Mouse (Mus musculus): Measurements from ENCODE around the gene 4930432M17Rik. TPM values are rescaled to one million over a fixed set of nuclear protein-coding genes. Genes with fewer than 3 reads are reported as not detected.

The 4930432M17Rik gene
- polyA plus RNA-seq, 1 experiment = not detected

DNA sequence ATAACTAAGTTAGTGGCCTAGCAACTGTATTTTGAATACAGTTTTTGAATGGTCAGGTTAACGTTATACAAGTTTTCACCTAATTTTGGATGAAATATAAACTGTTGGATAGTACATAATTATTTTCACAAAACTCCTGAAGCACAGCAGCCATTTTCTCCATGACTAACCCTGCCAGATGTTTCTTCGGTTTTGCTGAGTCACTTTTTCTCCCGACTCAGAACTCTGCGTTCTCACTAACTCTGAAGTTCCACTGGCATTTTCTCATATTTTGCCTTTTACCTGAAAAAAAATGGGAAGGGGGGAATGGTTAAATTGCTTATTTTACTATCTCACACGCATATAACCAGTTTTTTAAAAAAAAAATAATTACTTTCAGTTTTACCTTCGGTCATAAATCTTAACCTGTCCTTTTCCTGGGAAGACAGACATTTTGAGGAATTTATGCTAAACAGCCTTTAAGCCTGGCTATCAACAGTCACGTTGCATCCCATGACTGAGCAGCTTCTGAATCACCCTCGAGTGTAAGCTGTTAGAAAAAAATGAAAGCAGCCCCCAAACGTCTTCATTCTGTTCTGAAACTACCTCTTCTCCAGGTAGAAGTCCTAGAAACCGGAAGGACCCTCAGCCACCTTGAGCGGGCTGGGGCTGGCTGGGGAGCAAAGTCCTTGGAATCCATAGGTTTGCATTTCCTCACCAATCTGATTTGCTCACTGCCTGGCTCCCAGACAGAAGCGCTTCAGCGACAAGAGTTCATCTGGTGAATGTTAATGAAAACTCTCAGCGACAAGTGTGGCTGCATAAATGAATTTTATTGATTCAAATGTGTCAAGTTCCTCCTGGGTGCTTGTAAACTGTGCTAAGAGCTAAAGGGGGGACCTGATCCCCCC is 50.5 kb downstream of the 4930432M17Rik start:
- no peaks in the 10 kb centered on the region for H3K36me3 ChIP-seq (ENCODE audit: control insufficient read depth, insufficient read depth, low read length, poor library complexity, severe bottlenecking)
- H3K4me1 ChIP-seq (ENCODE audit: control insufficient read depth, insufficient read depth, low read length) = no peaks in the 10 kb centered on the region
- H3K27ac ChIP-seq (ENCODE audit: insufficient read depth, low read length) = no peak overlapping the region
- no peak overlapping the region for H3K4me3 ChIP-seq (ENCODE audit: low read depth, low read length)
- no peaks in the 10 kb centered on the region for H3K9me3 ChIP-seq (replicated peaks; ENCODE audit: control insufficient read depth, insufficient read depth, low read length, poor library complexity, severe bottlenecking)
- TF ChIP-seq CTCF (IDR thresholded peaks at IDR 0.05; ENCODE audit: low read depth, low read length) = no peak
- TF ChIP-seq POLR2A (IDR thresholded peaks at IDR 0.05; ENCODE audit: insufficient read depth, low read length) = no peak
- TF ChIP-seq EP300 (IDR thresholded peaks at IDR 0.05; ENCODE audit: insufficient read depth, low read depth, low read length) = no peak
- no peak overlapping the region for H3K9ac ChIP-seq (ENCODE audit: low read depth, poor library complexity, severe bottlenecking)
- no peaks in the 10 kb centered on the region; the same call in 1 of the 2 replicates for H3K27me3 ChIP-seq (ENCODE audit: control insufficient read depth, insufficient read depth, low read length, poor library complexity, severe bottlenecking)

DNA sequence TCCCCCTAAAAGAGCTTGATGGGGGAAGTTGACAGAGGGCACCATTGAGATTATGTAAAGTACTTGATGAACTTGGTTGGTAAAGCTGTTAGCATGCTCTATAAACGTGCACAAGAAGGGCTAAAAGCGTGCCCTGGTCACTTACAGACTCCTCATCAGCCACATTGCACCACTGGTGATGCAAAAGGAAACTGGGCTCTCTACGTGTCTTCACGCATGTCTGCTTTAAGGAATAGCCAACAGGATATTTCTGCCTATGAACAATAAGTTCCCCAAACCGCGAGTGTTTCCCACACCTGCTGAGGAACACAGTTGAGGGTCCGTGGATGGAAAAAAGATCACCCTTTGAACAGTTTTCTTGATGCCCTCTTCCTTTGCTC is 51.1 kb downstream of the 4930432M17Rik start:
- Histone ChIP-seq H3K36me3 (ENCODE audit: control insufficient read depth, insufficient read depth, low read length, poor library complexity, severe bottlenecking) (no peaks in the 10 kb centered on the region), H3K4me1 (ENCODE audit: control insufficient read depth, insufficient read depth, low read length) (no peaks in the 10 kb centered on the region), H3K27me3 (ENCODE audit: control insufficient read depth, insufficient read depth, low read length, poor library complexity, severe bottlenecking) (no peaks in the 10 kb centered on the region; the same call in 1 of the 2 replicates), H3K4me3 (ENCODE audit: low read depth, low read length) (no peak overlapping the region), H3K27ac (ENCODE audit: insufficient read depth, low read length) (no peak overlapping the region), H3K9ac (ENCODE audit: low read depth, poor library complexity, severe bottlenecking) (no peak overlapping the region), H3K9me3 (replicated peaks; ENCODE audit: control insufficient read depth, insufficient read depth, low read length, poor library complexity, severe bottlenecking) (no peaks in the 10 kb centered on the region)
- TF ChIP-seq CTCF (IDR thresholded peaks at IDR 0.05; ENCODE audit: low read depth, low read length) (no peak), EP300 (IDR thresholded peaks at IDR 0.05; ENCODE audit: insufficient read depth, low read depth, low read length) (no peak), POLR2A (IDR thresholded peaks at IDR 0.05; ENCODE audit: insufficient read depth, low read length) (no peak)

DNA sequence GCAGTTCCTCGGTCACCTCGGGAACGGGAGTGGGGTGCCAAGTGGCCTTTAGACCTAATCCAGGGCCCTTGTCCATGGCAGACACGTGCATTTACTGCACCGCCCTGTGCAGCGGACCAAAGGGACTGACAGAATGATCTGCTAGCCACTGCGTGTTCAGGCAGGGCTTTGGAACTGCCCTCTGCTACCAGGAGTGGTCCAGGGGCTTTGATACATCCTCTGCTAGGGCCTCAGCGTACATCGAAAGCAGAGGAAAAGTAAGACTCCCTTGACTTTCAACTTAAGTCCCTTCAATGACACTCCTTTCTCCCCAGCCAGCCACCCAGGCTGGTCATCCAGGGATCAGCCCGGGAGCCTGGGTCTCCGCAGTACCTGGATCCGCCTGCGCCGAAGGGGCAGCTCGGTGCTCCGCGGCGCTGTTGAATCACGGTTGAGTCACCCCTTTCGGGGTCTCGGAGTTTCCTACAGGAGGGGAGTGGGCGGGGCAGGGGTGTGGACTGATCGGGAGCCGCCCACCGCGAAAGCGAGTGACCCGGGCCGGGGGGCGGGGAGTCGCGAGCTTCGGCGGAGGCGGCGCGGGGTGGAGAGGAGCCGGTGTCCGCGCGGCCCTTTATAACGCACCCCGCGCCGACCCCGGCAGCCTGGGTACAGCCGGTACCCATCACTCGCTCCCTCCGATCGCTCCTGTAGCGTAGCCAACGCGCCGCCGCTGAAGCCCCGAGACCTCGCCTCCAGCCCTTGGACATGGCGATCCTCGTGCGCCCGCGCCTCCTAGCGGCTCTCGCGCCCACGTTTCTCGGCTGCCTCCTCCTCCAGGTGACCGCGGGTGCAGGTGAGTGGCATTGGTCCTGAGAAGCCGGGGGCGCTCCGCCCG is 52.6 kb downstream of the 4930432M17Rik start, which contains the start of gene F3:
Gene F3 (plus strand): TSS at position 567 of the 874 bp plus-strand sequence.
- H3K9ac ChIP-seq (ENCODE audit: low read depth, poor library complexity, severe bottlenecking) = peak within 1 kb of the TSS; percentile 41
- TF ChIP-seq CTCF (IDR thresholded peaks at IDR 0.05; ENCODE audit: low read depth, low read length) = peak; percentile 58
- TF ChIP-seq POLR2A (IDR thresholded peaks at IDR 0.05; ENCODE audit: insufficient read depth, low read length) = no peak
- H3K27me3 ChIP-seq (ENCODE audit: control insufficient read depth, insufficient read depth, low read length, poor library complexity, severe bottlenecking) = no peaks in the 10 kb centered on the region; the same call in 1 of the 2 replicates
- no peaks in the 10 kb centered on the region for H3K36me3 ChIP-seq (ENCODE audit: control insufficient read depth, insufficient read depth, low read length, poor library complexity, severe bottlenecking)
- H3K4me1 ChIP-seq (ENCODE audit: control insufficient read depth, insufficient read depth, low read length) = no peaks in the 10 kb centered on the region
- H3K9me3 ChIP-seq (replicated peaks; ENCODE audit: control insufficient read depth, insufficient read depth, low read length, poor library complexity, severe bottlenecking) = no peaks in the 10 kb centered on the region
- H3K4me3 ChIP-seq (ENCODE audit: low read depth, low read length) = peak within 1 kb of the TSS; percentile 56
- H3K27ac ChIP-seq (ENCODE audit: insufficient read depth, low read length) = no peak within 1 kb of the TSS

DNA sequence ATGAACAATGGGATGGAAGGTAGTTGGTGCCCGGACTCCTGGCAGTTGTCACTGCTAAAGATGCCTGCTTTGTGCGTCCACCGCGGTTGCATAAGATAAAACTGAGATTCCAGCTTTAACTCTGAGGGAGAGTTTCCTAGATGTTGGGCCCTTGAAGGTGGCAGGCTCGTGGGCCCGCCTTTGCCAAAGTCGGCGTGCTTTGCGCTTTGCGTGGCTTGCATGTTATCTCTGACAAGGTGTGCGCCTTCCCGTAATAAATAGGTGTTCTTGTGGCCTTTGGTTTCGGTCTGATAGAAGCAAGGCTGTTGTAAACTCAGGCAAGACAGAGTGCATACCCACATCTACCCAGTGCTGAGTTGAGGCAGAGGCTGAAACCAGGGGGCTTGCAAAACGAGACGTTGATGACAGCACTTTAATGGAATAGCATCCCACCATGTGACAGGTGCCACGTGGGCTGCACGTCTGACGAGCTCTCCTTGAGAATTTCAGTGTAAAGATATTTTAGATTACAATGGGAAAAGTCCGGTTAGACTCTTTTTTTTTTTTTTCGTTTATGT is 53.5 kb downstream of the 4930432M17Rik start:
- H3K9ac ChIP-seq (ENCODE audit: low read depth, poor library complexity, severe bottlenecking) = peak overlapping the region; percentile 41
- no peak overlapping the region for H3K27ac ChIP-seq (ENCODE audit: insufficient read depth, low read length)
- H3K27me3 ChIP-seq (ENCODE audit: control insufficient read depth, insufficient read depth, low read length, poor library complexity, severe bottlenecking) = no peaks in the 10 kb centered on the region; the same call in 1 of the 2 replicates
- H3K9me3 ChIP-seq (replicated peaks; ENCODE audit: control insufficient read depth, insufficient read depth, low read length, poor library complexity, severe bottlenecking) = no peaks in the 10 kb centered on the region
- peak overlapping the region; percentile 54 for H3K4me3 ChIP-seq (ENCODE audit: low read depth, low read length)
- no peaks in the 10 kb centered on the region for H3K4me1 ChIP-seq (ENCODE audit: control insufficient read depth, insufficient read depth, low read length)
- TF ChIP-seq EP300 (IDR thresholded peaks at IDR 0.05; ENCODE audit: insufficient read depth, low read depth, low read length) = no peak
- no peak for TF ChIP-seq POLR2A (IDR thresholded peaks at IDR 0.05; ENCODE audit: insufficient read depth, low read length)
- TF ChIP-seq CTCF (IDR thresholded peaks at IDR 0.05; ENCODE audit: low read depth, low read length) = no peak
- H3K36me3 ChIP-seq (ENCODE audit: control insufficient read depth, insufficient read depth, low read length, poor library complexity, severe bottlenecking) = no peaks in the 10 kb centered on the region

DNA sequence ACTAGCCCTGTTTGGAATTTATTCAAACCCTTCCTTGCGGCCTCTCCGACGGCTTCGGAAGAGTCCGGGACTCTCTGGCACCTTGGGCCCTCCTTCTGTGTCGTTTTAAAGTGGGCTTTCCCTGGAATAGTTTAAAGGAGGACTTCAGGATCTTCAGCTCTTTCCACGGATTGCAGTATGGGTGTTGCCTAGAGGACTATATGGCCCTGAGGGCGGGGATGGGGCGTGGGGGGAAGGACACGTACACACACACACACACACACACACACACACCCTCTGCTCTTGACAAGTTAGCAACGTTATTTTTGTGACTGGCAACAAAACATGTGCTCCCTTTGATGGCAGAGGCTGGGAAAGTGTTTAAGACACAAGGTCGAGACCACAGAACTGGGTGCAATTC is 54.0 kb downstream of the 4930432M17Rik start:
- no peak overlapping the region for H3K27ac ChIP-seq (ENCODE audit: insufficient read depth, low read length)
- no peaks in the 10 kb centered on the region; the same call in 1 of the 2 replicates for H3K27me3 ChIP-seq (ENCODE audit: control insufficient read depth, insufficient read depth, low read length, poor library complexity, severe bottlenecking)
- H3K36me3 ChIP-seq (ENCODE audit: control insufficient read depth, insufficient read depth, low read length, poor library complexity, severe bottlenecking) = no peaks in the 10 kb centered on the region
- H3K4me3 ChIP-seq (ENCODE audit: low read depth, low read length) = no peak overlapping the region
- no peak for TF ChIP-seq POLR2A (IDR thresholded peaks at IDR 0.05; ENCODE audit: insufficient read depth, low read length)
- TF ChIP-seq CTCF (IDR thresholded peaks at IDR 0.05; ENCODE audit: low read depth, low read length) = no peak
- no peak for TF ChIP-seq EP300 (IDR thresholded peaks at IDR 0.05; ENCODE audit: insufficient read depth, low read depth, low read length)
- no peaks in the 10 kb centered on the region for H3K9me3 ChIP-seq (replicated peaks; ENCODE audit: control insufficient read depth, insufficient read depth, low read length, poor library complexity, severe bottlenecking)
- H3K9ac ChIP-seq (ENCODE audit: low read depth, poor library complexity, severe bottlenecking) = no peak overlapping the region
- no peaks in the 10 kb centered on the region for H3K4me1 ChIP-seq (ENCODE audit: control insufficient read depth, insufficient read depth, low read length)

All from ES-Bruce4 (cell line).